ENCODE assay signal across 13 mouse cellular contexts in the genomic region with DNA sequence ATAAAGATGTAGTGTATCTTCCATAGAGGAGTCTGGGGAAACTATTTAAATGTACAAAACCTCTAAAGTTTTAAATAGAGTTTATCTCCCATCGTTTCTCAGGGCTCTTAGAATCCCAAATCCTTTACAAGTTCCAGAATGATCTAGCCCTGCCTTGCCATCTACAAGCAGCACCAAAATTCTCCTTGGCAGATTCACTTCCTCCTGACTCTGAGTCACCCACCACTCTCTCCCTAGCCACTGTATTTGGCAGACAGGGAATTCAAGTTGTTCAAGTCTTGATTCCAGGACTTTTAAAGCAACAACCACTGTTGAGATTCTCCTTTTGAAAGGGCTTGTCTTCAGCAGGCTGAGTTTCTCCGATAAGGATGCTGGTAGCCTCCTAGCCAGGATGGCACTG.
"Had no signal": no experiment of that assay in that cellular context is flagged by ENCODE, and none has a peak within 500 bp of the region (broad histone marks: within the 10 kb centered on the region; RNA-seq: fewer than 3 reads in every experiment).

No protein-coding gene starts in this region.

- H3K27me3 ChIP-seq: liver, embryonic 15.5 days had no signal

- H3K27ac ChIP-seq: layer of hippocampus, adult 2 months; liver, embryonic 15.5 days; midbrain, embryonic 10.5 days had no signal

- H3K9me3 ChIP-seq: liver, embryonic 15.5 days; midbrain, embryonic 10.5 days had no signal

- H3K36me3 ChIP-seq: liver, embryonic 15.5 days; midbrain, embryonic 10.5 days had no signal

- H3K4me3 ChIP-seq: layer of hippocampus, adult 2 months; liver, embryonic 15.5 days; midbrain, embryonic 10.5 days had no signal

- H3K4me1 ChIP-seq: liver, embryonic 15.5 days had no signal

- DNase-seq: kidney, adult 18-20 months; kidney, postnatal 10 days; kidney, postnatal 4 days; left cerebral cortex, postnatal 4 days; lung, adult 2 months; lung, postnatal 36 days; right cerebral cortex, postnatal 14 days; thymus, adult 18-20 months; thymus, postnatal 25 days had no signal

- H3K4me2 ChIP-seq: liver, embryonic 11.5 days; liver, embryonic 15.5 days had no signal
